Mouse (Mus musculus) olfactory bulb, adult 2 months (tissue): ENCODE measurements at regions not wholly inside any gene's neighbourhood (a gene's known extent, or its start where the extent isn't known, plus 50 kb on each side); places are given as distances from the start of the nearest gene placed in this dataset.

Experiments
- CTCF ChIP-seq: fragments of 200-500 bp; IDR thresholded peaks from 2 replicates; pipeline ENCODE4 v1.5.1; 2012; ENCODE audit warnings: low read depth, mild to moderate bottlenecking, low read length, moderate library complexity; ENCODE audit not compliant: insufficient read depth
- POLR2A ChIP-seq: fragments of 200-500 bp; IDR thresholded peaks from 2 replicates; pipeline ENCODE4 v1.6.1; 2012; ENCODE audit warnings: mild to moderate bottlenecking, low read depth, low read length, moderate library complexity; ENCODE audit not compliant: insufficient read depth

DNA sequence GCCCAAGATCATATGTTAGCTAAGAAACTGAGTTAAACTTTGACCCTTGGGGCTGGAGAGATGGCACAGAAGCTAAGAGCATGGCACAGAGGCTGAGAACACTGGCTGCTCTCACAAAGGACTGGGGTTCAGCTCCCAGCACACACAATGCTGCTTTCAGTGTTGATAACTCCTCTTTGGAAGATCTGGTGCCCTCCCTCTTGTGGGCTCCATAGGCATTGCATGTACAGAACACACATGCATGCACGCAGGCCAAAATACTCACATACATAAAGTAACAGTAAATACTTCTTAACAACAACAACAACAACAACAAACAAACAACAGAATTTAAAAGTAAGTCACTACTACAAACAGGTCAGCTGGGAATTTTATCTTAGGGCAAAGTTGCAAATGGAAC lies 565.8 kb upstream of the Slc35b3 start:
- TF ChIP-seq CTCF = no peak
- TF ChIP-seq POLR2A = no peak
